Mouse (Mus musculus) kidney, adult 2 months (tissue): ENCODE results near the gene Ncor2.

Experiments used
- CTCF ChIP-seq: fragments of 200-500 bp; conservative IDR thresholded peaks from 2 replicates; pipeline ENCODE4 v1.5.1; 2011; ENCODE audit warnings: low read depth, mild to moderate bottlenecking, control low read depth, low read length, moderate library complexity, mixed read lengths; ENCODE audit not compliant: insufficient read depth, insufficient read length
- POLR2A ChIP-seq: fragments of 200-500 bp; IDR thresholded peaks from one replicate; pipeline ENCODE4 v1.6.1; 2011; ENCODE audit warnings: low read depth, low read length, control low read depth

DNA sequence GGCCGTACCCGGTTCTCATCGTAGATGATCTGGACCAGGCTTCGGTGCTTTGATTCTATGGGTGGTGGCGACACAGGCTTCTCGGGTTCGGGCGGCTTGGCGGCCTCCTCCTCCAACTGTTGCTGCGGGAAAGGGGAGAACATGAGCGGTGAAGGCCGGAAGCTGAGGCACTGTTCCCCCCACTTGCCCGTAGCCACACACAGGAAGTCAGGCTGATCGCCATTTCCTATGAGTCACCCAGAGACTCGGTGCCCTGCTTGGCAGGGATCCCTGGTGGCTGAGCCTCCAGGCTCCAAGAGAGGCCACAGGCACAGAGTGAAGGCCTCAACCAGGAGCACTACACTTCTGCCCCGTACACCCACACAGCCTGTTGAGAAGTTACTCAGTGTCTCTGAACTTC is 72.8 kb downstream of the Ncor2 start:
- TF ChIP-seq CTCF (no peak), POLR2A (no peak)
